Mouse (Mus musculus) C2C12 (cell line): ENCODE results near the gene Golga3. TPM values are rescaled to one million over a fixed set of nuclear protein-coding genes. Genes with fewer than 3 reads are reported as not detected.

Experiments used
- H3K27me3 ChIP-seq: one replicate; pipeline ENCODE4 v1.6.1; 2011; ENCODE audit not compliant: control insufficient read depth, insufficient read depth, insufficient read length
- H3K36me3 ChIP-seq: one replicate; pipeline ENCODE4 v1.6.1; 2011; ENCODE audit not compliant: control insufficient read depth, insufficient read depth
- H3K4me3 ChIP-seq: one replicate; pipeline ENCODE4 v1.5.1; 2011; ENCODE audit warnings: mild to moderate bottlenecking, control low read depth; ENCODE audit not compliant: poor library complexity, insufficient read depth, severe bottlenecking
- H3K79me2 ChIP-seq: one replicate; pipeline ENCODE4 v1.6.1; 2011; ENCODE audit not compliant: control insufficient read depth, insufficient read depth
- H3K79me3 ChIP-seq: one replicate; pipeline ENCODE4 v1.6.1; 2011; ENCODE audit warnings: low read depth, control low read depth
- H3ac ChIP-seq: one replicate; pipeline ENCODE3; 2011; ENCODE audit warnings: low read depth; ENCODE audit not compliant: control insufficient read depth, insufficient read length
- CEBPB ChIP-seq: IDR thresholded peaks from one replicate; pipeline ENCODE4 v1.6.1; 2011; ENCODE audit warnings: low read depth, mild to moderate bottlenecking, control low read depth, moderate library complexity
- CTCF ChIP-seq: IDR thresholded peaks from one replicate; pipeline ENCODE4 v1.5.1; 2011; ENCODE audit not compliant: control insufficient read depth, insufficient read depth, insufficient read length
- FOSL1 ChIP-seq: IDR thresholded peaks from one replicate; pipeline ENCODE4 v1.8.0; 2011; ENCODE audit warnings: mild to moderate bottlenecking, low read length; ENCODE audit not compliant: poor library complexity, insufficient read depth, severe bottlenecking
- MAX ChIP-seq: IDR thresholded peaks from one replicate; pipeline ENCODE4 v1.6.1; 2011; ENCODE audit warnings: mild to moderate bottlenecking, control low read depth
- MYOG ChIP-seq: IDR thresholded peaks from one replicate; pipeline ENCODE4 v1.6.1; 2011; ENCODE audit not compliant: control insufficient read depth, insufficient read length; ENCODE audit errors: extremely low read depth
- USF1 ChIP-seq: IDR thresholded peaks from one replicate; pipeline ENCODE4 v1.6.1; 2011; ENCODE audit warnings: low read depth, mild to moderate bottlenecking, control low read depth, moderate library complexity
- polyA plus RNA-seq: library from polyadenylated mRNA; unstranded; fragments of >200 nt; fragmentation: generic; extraction: Trizol; gene quantifications from one replicate; pipeline ENCODE4 v1.2.1, GENCODE M21; 2012; ENCODE audit warnings: missing spikeins

The Golga3 gene
- polyA plus RNA-seq, 1 experiment = 12.5 TPM

- no peak overlapping the region for H3ac ChIP-seq
- H3K79me3 ChIP-seq = no peaks in the 10 kb centered on the region
- H3K27me3 ChIP-seq = no peaks in the 10 kb centered on the region
- no peak overlapping the region for H3K4me3 ChIP-seq
- no peaks in the 10 kb centered on the region for H3K79me2 ChIP-seq
- no peaks in the 10 kb centered on the region for H3K36me3 ChIP-seq
- TF ChIP-seq FOSL1 = no peak
- no peak for TF ChIP-seq MAX
- TF ChIP-seq MYOG = no peak
- no peak for TF ChIP-seq USF1
- no peak for TF ChIP-seq CTCF
- no peak for TF ChIP-seq CEBPB
Observed at GRCm38 (mm10) chr5:110274846-110275245, 98.3 kb downstream of the Golga3 start.

Other genes with a start within 250 kb of the Golga3 start
- 10.3 TPM for gene Zfp932, start 180.2 kb upstream of the Golga3 start, polyA plus RNA-seq
- gene Gm17655, start 104.2 kb upstream of the Golga3 start, polyA plus RNA-seq = 0.09 TPM
- 0.14 TPM for gene Gm35315, start 82.3 kb upstream of the Golga3 start, polyA plus RNA-seq
- gene Plcxd1, start 76.7 kb upstream of the Golga3 start, polyA plus RNA-seq = 0.78 TPM
- 56.7 TPM for gene Gtpbp6, start 68.5 kb upstream of the Golga3 start, polyA plus RNA-seq
- 2.2 TPM for gene Zfp605, start 66.6 kb upstream of the Golga3 start, polyA plus RNA-seq
- gene Chfr, start 40.9 kb upstream of the Golga3 start, polyA plus RNA-seq = 14.4 TPM
- gene Ankle2, start 54.3 kb downstream of the Golga3 start, polyA plus RNA-seq = 12.3 TPM
- gene Pgam5, start 93.2 kb downstream of the Golga3 start, polyA plus RNA-seq = 52.6 TPM
- gene Pxmp2, start 109.5 kb downstream of the Golga3 start, polyA plus RNA-seq = 3.9 TPM
- 17.4 TPM for gene Pole, start 109.6 kb downstream of the Golga3 start, polyA plus RNA-seq
- 0.09 TPM for gene P2rx2, start 166.5 kb downstream of the Golga3 start, polyA plus RNA-seq
- not detected for gene Lrcol1, start 168.0 kb downstream of the Golga3 start, polyA plus RNA-seq